Mouse (Mus musculus): Measurements from ENCODE around the gene Cib4.

Gene Cib4

GRCm38 (mm10) chr5:30440308-30440906 lies 105.2 kb downstream of the Cib4 start:
- no peak for DNase-seq (ENCODE audit: low spot score)

- DNase-seq (ENCODE audit: low spot score), result no peak
These were observed 106.7 kb downstream of the Cib4 start for GRCm38 (mm10) chr5:30438931-30439330.
